Mouse (Mus musculus): ENCODE results near the gene Trim25.

The Trim25 gene

DNA sequence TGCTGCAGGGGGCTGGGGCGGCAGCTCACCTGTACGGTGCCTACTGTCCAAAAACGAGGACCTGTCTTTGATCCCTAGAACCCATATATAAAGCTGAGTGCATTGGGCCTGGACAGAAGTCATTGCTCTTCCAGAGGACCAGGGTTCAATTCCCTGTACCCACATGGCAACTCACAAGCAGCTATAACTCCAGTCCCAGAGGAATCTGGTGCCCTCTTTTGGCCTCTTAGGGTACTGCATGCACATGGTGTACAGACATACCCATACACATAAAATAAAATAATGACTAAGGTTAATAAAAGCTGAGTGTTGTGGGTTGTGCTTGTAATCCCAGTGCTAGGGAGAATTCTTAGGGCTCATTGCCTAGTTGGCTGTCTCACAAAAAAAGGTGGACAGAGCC lies 66.1 kb downstream of the Trim25 start:
- peak; percentile 68 to 73 for DNase-seq (ENCODE audit: low spot score in 2 of 2)

DNA sequence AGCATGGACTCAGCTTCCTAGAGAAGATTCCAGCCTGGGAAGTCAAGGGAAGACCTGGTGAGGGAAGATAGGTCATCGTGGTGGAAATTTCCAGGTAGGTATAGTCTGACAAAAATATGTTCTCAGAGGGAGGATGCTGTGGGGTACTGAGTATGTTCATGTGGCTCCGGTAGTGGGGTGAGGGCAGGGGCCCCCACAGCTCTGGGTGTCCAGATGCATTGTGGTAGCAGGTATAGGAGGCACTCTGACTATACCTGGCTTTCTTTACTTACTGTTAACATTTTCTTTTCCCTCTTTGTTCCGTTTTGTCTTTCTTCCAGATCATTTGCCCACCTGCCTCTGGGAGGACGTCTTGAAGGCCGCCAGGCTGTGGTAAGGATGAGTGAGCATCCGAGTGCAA lies 67.0 kb downstream of the Trim25 start:
- peak; percentile 58 to 70 for DNase-seq (ENCODE audit: low spot score in 2 of 2)

DNA sequence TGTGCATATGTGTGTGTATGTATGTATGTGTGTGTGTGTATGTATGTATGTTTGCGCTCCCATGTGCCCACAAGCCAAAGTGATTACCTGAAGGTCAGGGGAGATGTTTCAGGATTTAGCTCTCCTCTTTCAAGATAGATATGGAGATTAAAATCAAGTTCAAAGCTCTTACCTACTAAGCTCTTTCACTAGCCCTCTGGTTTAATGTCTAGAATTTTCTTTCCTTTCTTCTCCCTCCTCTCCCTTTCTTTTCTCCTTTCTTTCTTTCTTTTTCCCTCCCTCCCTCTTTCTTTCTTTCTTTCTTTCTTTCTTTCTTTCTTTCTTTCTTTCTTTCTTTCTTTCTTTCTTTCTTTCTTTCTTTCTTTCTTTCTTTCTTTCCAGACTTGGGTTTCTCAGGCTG lies 67.6 kb downstream of the Trim25 start, which contains the start of gene Dgke:
Gene Dgke, minus strand, starts transcription at position 101 of the 400 bp plus-strand sequence.
- peak in 1 of 2 experiments; percentile 5 for DNase-seq (ENCODE audit: low spot score in 2 of 2)

DNA sequence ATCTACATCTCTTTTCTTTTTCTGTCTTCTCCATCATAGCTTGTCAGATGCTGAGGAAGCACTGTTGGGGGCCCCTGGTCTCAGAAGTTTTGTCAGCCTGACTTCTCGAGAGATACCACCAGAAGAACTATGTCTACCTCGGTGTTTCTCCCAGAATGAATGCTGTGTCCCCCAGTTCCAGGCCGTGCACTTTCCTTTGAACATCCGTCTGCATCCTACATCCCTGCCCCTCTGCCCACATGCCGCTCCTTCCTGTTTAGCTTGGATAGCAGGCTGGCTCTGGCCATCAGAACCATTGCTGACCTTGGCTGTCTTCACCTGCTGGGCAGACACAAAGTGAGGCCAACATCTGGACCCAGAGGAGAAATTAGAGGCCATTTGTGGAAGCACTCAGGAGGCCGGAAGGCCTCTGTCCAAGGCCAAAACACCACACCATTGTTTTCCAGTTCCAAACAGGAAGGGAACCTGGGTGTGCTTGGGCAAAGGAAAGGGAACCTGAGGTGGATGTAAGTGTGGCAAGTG lies 68.2 kb downstream of the Trim25 start:
- DNase-seq (ENCODE audit: low spot score in 2 of 2), result peak in 1 of 2 experiments; percentile 52

DNA sequence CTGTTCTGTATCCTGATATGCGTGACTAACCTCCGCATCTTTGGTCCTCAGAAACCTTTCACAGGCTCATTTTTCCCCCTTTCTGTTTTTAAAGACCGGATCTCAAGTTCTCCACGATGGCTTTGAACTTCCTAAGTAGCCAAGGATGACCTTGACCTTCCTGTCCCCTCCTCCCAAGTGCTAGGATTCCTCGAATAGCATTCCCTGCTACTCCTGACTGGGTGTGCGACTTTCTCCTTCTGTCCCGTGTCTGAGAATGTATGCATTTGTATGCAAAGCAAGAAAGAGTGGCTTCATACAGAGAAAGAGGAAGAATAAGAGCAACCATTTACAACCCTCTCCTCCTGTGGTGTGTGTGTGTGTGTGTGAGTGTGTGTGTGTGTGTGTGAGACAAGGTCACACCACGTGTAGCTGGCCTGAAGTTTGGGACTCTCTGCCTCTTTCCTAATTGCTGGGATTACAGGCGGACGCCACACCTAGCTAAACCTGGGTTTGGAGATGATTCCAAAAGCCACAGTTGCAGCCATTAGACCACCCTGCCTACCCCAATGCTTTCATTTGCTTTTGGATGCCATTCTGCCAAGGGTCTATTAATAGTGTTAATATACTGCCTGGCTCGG lies 68.8 kb downstream of the Trim25 start:
- peak in 1 of 2 experiments; percentile 14 for DNase-seq (ENCODE audit: low spot score in 2 of 2)

DNA sequence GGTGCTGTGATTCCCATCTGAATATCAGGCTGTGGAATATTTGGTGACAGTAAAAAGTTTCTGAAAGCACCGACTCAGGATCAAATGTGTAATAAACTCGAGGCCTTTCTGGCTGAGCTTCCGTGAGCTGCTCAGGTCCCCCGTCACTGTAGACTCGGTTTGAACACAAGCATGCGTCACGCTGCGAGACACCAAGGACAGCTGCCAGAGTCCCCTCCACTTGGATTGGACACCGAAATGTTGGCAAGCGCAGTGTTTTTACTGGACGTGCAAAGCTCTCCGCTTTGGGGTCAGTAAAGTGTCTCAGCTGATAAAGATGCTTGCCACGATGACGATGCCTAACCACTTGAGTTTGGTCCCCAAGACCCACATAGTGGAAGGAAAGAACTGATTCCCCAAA lies 69.5 kb downstream of the Trim25 start:
- peak in 1 of 2 experiments; percentile 12 for DNase-seq (ENCODE audit: low spot score in 2 of 2)

DNA sequence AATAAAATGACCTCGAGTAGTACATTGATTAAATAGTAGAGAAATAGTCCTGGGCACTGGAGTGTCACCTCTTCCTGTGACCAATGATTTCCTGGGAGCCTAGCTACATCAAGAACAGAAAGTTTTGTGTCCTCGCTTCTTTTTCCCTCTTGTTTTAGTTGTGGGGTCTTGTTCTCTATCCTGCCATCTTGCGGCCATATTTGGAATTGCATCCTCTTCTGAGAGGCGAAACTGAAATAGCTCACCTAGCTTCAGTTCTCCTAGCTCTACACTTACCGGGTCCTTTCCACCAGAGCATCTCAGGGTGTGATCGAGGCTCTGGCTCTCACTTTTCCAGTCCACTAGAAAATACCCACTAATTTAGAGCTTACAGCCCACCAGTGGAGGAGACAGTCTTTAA lies 70.1 kb downstream of the Trim25 start:
- peak; percentile 81 to 89 for DNase-seq (ENCODE audit: low spot score in 2 of 2)

Measured in thymus, postnatal 10 days (tissue).